Mouse (Mus musculus): Measurements from ENCODE around the gene Macrod2.

The Macrod2 gene

DNA sequence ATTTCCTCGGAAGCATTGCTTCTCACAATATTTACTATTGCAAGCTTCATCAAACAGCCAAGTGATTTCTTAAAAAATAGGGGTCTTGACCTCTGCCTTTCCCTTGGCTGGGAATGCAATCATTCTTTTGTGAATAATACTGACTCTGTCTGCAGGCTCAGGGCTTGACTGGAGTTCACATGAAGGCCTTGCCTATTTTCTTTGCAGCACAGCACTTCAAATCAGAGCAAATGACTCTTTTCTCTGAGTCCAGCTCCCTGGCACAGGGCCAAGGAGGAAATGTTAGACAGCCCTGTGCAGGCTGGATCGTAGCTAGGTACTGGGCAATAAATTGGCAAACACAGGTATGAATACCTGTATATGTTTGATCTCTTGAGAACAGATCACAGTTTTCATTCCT, 1464.1 kb downstream of the Macrod2 start:
- no peak for DNase-seq (ENCODE audit: low spot score in 2 of 2)

DNA sequence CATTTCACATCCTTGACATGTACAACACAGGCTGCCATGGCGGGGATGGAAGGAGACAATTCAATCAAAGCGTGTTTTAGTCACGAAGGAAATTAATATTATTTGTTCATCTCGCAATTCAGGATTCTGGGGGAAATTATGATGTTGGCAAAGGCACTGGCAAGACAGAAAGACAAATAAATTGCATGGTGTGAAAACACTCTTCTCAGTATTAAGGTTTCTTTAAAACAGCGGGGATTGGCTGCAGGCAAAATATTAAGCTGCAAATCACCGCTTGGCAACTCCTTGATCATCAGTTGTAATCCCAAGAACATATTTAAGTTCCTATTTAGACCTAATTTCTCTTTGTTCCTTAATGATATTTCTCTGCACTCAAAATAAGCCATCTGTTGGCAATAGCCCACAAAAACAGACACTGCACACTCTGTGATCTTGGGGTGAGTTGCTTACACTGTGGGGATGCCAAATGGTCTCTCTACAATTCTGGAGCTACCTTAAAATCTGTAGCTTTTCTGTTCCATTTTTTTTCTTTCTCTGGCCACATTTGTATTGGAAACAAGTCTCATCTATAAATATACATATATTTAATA, 1466.7 kb downstream of the Macrod2 start:
- no peak for DNase-seq (ENCODE audit: low spot score in 2 of 2)

DNA sequence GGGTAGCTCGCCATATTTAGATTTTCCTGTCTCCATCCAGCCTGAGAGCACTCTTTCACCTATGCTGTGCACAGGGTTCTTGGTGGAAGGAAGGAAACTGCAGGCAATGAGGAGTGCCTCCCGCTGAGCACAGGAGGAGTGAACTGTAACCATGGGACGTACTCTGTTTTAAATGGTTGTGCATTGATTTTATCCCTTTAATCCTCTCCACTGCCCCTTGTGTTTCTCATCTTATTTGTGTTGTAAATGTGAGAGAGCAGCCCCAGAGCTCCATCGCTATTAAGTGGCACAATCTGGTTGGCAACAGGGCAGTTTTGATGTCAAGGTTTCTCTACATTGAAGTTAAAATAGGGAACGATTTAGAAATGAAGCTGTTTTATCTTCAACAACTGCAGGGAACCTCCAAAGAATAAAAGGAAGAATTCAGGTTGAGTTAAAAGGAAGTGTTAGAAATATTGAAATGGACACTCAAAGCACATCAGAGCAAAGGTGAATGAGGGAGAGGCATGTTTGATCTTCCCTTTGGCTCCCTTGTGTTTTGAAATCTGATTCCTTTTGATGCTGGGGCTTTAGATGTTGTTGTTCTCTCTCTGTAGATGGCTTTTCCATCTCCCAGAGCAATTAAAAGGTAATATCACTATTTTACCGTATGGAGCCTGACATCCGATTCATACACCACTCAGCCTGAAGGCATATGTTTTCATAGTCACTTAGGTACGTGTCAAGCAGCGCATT, 1467.6 kb downstream of the Macrod2 start:
- DNase-seq (ENCODE audit: low spot score in 2 of 2): no peak

DNA sequence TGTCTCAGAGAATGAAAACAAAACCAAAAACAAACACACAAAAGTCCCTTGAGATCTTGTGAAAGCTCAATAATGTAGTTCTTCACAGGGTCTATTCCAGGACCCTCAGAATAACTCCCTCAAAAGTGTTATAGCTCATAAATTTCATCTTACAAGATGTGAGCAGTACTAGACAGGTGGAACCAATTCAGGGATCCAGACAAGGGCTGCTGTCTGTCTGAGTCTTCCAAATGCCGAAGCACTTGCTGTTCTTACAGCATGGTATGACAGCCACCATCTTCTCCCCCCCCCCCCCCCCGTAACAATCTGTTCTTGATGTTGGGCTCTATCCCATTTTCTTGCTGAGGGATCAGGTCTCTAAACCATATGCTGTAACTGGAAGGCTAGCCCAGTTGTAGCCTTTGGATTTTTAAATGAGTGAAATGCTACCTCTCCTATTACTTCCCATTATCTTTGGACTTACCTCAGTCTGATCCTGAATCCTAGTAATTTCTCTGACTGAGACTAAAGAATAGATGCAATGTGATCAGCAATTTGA, 1468.6 kb downstream of the Macrod2 start:
- no peak for DNase-seq (ENCODE audit: low spot score in 2 of 2)

DNA sequence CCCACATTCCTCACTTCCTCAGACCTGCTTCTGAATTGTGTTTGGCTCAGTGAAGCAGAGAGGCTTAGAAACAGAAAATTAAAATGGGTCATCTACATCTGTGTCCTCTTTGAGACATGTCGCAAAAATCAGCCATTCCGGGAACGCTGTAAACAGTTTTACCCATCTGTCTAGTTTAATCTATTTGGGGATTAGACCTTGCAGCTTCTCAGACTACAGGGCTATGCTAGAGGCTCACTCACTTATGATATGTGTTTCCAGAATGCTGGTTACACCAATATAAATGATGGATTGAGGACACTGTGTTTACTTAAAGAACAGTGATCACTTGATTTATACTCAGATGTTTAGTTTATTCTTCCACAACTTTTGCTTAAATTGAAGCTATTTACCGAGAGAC, 1475.8 kb downstream of the Macrod2 start:
- no peak for DNase-seq (ENCODE audit: low spot score in 2 of 2)

DNA sequence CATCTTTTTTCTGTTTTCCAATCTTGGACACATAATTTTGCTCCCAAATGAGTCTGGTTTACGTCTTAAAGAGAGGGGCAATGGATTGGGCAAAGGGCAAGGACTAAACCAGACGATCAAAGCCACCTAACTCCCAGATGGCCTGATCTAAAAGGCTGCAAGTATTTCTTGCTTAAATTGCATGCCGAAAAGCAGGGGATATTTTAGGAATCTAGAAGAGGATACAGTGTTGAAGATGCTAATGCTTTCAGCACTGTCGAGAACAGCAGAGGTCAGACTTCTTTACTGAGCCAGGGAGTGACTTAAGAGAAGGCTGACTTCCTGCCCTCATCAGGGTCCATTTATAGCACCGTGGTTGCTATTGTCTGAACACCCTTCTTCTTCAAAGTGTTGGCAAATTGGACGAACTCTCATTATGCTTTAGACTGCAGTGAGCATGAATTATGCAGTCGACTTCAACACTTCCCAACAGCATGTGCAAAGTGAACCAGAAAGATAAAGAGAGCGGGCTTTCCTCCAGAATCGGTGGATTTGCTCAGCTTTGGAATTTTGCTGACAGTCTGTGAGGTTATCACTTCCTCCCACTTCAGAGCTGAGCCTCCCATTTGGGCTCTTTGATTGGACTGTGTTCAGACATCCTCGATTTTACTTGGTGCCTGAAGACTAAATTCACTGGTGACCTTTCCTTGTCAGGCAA, 1481.2 kb downstream of the Macrod2 start:
- DNase-seq (ENCODE audit: low spot score in 2 of 2): peak in 1 of 2 experiments; percentile 12

DNA sequence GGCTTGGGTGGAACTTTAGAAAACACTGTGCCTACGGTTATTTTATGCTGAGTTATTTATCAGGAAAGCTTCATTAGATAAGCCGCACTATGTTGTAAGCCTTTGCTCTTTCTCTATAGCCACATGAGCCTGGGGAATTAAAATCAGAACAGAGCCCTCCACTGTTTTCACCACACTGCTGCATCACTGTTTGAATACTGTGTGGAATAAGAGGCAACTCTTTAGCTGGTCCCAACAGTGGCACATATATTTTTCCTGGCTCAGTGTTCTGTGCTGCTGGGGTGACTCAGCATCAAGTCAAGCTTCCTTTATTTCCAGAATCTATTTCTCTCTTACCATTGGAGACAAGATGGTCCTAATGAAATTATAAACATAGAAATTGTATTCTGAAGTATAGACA, 1481.8 kb downstream of the Macrod2 start:
- no peak for DNase-seq (ENCODE audit: low spot score in 2 of 2)

GRCm38 (mm10) chr2:141878473-141878872, 1483.4 kb downstream of the Macrod2 start:
- DNase-seq (ENCODE audit: low spot score in 2 of 2): no peak

DNA sequence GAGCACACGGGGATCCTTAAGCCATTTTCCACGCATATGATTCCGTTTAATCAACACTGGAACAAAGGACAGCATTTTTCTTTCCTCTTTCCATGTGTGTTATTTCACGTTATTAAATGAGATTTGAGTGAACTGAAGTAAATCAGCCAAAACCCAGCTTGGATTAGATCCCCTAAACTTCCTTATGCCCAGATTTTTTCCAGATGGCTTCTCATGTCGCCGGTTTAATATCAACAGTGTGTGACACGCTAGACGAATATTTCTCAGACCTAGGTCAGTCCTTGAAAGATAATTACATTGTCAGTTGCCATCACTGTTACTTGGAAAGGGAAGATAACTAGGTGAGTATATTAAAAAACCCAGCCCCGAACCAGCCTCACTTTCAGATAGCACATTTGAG, 1484.6 kb downstream of the Macrod2 start:
- no peak for DNase-seq (ENCODE audit: low spot score in 2 of 2)

- DNase-seq (ENCODE audit: low spot score in 2 of 2): no peak
These were observed 1491.8 kb downstream of the Macrod2 start for GRCm38 (mm10) chr2:141886694-141887474.

DNA sequence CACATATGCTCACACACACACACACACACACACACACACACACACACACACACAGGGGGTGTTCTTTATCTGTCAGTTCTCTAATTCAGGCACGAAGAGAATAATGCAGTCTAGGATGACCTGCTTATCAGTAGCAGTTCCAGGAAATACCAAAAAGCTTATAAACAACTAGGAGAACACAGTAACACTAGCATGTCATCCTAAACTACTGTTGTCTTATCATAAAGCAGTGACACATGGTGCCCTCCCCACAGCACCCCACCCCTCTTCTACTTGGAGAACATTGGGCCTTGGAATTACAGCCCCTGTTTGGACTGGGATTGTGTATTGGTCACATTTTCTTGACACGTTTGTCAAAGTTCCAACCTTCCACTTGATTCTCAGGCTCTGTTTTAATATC, 1494.4 kb downstream of the Macrod2 start:
- no peak for DNase-seq (ENCODE audit: low spot score in 2 of 2)

DNA sequence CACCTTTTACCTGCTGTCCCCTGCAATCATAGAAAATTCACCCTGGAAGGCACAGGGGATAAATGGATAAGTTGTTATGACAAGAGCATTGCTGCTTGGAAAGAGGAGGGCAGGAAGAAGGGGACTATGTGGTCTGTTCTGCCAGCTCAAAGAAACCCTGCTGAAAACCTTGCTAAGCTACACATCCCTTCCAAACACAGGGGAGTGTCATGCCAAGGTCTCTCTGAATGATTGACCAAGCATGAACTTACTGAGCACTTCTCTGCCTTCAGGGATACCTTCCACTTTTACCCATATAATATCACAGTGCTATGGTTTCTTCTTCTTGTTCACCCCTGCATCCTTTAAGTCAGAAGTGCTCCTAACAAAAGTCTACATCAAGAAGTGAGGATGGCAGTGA, 1502.8 kb downstream of the Macrod2 start:
- DNase-seq (ENCODE audit: low spot score in 2 of 2): no peak

DNA sequence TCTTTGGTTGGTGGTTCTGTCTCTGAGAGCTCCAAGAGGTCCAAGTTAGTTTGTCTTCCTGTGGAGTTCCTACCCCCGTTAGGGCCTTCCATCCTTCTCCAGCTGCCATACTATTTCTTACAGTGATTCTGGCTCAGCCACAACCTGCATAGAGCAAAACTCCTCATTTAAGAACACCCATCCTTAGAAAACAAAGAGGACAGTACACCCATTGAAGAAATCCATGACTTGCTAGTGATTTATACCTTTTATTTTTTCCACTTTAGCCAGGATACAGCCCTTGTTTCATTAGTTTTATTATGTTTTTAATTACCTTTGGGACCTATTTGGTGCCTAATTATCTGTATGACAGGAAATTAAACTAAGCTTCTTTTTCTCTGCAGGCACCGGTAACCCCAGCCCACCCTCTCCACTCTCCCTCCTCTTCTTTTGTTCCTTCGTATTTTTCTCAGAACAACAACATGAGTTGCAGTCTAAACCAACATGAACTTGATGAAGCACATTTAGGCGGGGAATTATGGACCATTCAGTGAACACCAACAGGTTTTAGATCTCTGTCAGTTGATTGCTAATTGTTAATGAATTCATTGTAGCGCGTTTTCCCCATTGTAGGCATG, 1516.8 kb downstream of the Macrod2 start:
- no peak for DNase-seq (ENCODE audit: low spot score in 2 of 2)

GRCm38 (mm10) chr2:141913486-141913885, 1518.4 kb downstream of the Macrod2 start:
- DNase-seq (ENCODE audit: low spot score in 2 of 2): no peak

DNA sequence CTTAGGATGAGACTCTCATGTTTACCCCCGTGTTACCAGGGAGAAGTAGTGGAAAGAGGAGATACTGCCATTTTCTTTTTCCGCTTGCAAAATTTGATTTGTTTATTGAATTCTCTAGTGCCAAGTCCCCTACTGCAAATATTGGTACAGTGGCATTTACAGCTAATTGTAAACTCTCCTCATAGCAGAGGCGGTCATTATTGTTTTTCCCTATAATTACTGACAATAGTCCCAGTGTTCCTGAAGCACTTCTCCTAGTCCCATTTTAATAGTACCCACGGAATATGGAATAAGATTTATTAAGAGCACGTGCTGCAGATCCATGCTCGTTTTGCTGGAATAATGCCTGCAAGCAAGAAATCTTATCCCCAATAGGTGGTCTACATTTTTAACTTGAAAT, 1518.8 kb downstream of the Macrod2 start:
- no peak for DNase-seq (ENCODE audit: low spot score in 2 of 2)

DNA sequence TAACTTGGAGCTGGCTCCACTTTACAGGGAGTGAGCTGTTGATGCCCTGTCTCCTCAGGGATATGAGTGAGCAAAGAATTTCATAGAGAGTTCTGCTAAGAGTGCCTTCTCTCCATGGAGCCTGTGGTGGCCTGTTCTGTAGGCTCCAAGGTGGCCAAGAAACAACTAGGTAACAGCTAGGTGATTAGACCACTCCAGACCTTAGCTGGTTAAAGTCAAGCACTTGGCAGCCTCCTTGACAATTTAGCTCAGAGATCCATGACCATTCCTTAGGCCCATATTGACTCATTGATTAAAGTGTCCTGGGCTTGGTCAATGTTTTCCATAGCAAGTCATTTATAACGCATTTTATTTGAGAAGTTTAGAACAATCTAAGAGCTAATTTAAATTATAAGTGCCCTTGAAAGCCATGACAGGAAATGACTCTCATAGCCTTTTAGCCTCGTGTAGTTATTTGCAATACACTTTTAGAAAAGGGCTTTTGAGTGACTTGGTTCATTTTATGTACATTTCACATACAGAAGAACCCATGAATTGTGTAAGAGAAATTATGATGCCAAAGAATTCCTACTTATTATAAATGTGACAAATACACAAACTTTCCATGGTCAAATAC, 1525.4 kb downstream of the Macrod2 start:
- DNase-seq (ENCODE audit: low spot score in 2 of 2): no peak

DNA sequence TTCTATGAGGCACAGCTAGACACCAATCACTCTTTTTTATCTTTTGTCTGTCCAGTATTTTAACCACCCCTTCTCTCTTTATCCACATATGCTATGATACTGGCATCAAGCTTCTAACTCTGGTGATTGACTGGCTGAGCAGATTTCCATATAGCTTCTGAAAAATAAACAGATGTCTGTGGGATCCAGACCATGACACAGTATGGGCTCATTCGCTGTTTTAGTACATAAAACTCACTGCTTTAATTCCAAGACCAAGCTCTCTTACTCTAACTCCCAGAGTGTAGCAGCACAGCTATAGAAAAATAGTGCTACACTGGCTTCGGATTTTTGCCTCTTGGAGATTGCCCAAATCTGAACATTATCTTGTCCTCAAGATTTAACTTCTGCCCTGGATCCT, 1540.0 kb downstream of the Macrod2 start:
- DNase-seq (ENCODE audit: low spot score in 2 of 2): no peak

GRCm38 (mm10) chr2:141954795-141955194, 1559.7 kb downstream of the Macrod2 start:
- DNase-seq (ENCODE audit: low spot score in 2 of 2): no peak

DNA sequence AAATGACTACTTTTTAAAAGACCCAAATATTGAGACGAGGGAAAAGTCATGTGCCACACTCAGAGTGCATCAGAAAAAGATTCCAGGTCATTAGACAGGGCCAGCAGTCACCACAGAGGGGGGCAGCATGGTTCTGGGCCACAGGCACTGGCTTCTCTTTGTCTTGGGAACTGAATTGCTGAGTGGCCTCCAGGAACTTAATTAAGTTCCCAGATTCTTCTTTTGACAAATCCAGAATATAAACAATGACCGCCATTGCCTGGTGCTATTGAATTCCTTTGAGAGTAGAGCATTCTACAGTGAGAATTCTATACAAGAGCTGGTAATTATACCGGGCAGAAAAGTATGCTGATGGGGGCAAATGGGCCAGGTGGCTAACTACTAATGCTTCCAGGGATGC, 1560.1 kb downstream of the Macrod2 start:
- DNase-seq (ENCODE audit: low spot score in 2 of 2): no peak

DNA sequence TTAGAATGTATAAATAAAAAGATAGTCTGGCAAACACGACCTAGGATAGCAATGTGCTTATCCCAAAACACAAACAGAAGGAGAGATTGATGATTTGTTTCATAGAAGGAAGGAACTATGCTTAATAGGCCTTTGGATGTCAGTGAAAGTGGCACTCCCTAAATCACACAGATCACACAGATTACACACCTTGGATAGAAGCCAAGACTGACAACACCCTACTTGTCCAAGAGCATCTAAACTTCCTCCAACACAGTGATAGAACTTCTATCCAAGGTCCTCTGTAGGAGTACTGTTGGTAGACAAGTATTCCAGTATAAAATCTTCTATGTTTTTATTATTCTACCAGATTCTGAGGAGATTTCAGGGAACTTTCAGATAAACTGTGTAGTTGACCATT, 1567.8 kb downstream of the Macrod2 start:
- DNase-seq (ENCODE audit: low spot score in 2 of 2): no peak

Measured in frontal cortex, postnatal 25 days (tissue).